Mouse (Mus musculus) spleen, adult 2 months (tissue): Measurements from ENCODE around the gene Xkr7. TPM values are rescaled to one million over a fixed set of nuclear protein-coding genes. Genes with fewer than 3 reads are reported as not detected.

Source experiments
- DNase-seq, 2 experiments: peaks; one replicate each; pipeline versions ENCODE4 v3.0.0 to v3.0.0-alpha.2; 2012 to 2021; ENCODE audit warnings: low spot score in 2 of 2, low read depth in 1 of 2
- H3K27ac ChIP-seq: fragments of 200-500 bp; 2 replicates; pipeline ENCODE4 v1.5.1; 2012; ENCODE audit warnings: low read length, inconsistent platforms; ENCODE audit not compliant: insufficient read depth
- H3K27me3 ChIP-seq: fragments of 200-500 bp; 2 replicates; pipeline ENCODE4 v1.6.1; 2012; ENCODE audit warnings: mild to moderate bottlenecking, moderate library complexity, low read length, inconsistent platforms; ENCODE audit not compliant: control insufficient read depth, insufficient read depth
- H3K36me3 ChIP-seq: fragments of 200-500 bp; 2 replicates; pipeline ENCODE4 v1.6.1; 2012; ENCODE audit warnings: mild to moderate bottlenecking, low read length, inconsistent platforms; ENCODE audit not compliant: control insufficient read depth, insufficient read depth
- H3K4me1 ChIP-seq: fragments of 200-500 bp; 2 replicates; pipeline ENCODE4 v1.6.1; 2011; ENCODE audit warnings: inconsistent platforms; ENCODE audit not compliant: control insufficient read depth, insufficient read depth, insufficient read length
- H3K4me3 ChIP-seq: fragments of 200-500 bp; 2 replicates; pipeline ENCODE4 v1.5.1; 2011; ENCODE audit warnings: mild to moderate bottlenecking, inconsistent platforms; ENCODE audit not compliant: insufficient read depth, insufficient read length; ENCODE audit errors: extremely low read depth
- CTCF ChIP-seq: fragments of 200-500 bp; IDR thresholded peaks from 2 replicates; pipeline ENCODE4 v1.5.1; 2011; ENCODE audit warnings: mild to moderate bottlenecking, inconsistent platforms; ENCODE audit not compliant: insufficient read depth, insufficient read length, insufficient replicate concordance; ENCODE audit errors: extremely low read depth
- POLR2A ChIP-seq: fragments of 200-500 bp; IDR thresholded peaks from 2 replicates; pipeline ENCODE4 v1.6.1; 2011; ENCODE audit warnings: low read depth, low read length, inconsistent platforms
- WGBS: fragments of 180-500 bp; shearing (Covaris S2); methylation state at CpG from one replicate; pipeline ENCODE4 v1.1.7; 2018; 5-methylcytosine and 5-hydroxymethylcytosine counted together
- polyA plus RNA-seq: library from polyadenylated mRNA; depleted of rRNA; stranded (reverse); fragments of >200 nt; gene quantifications from 2 replicates; pipeline ENCODE4 v1.2.3, GENCODE M21; 2012

The Xkr7 gene
- polyA plus RNA-seq, 1 experiment: not detected

DNA sequence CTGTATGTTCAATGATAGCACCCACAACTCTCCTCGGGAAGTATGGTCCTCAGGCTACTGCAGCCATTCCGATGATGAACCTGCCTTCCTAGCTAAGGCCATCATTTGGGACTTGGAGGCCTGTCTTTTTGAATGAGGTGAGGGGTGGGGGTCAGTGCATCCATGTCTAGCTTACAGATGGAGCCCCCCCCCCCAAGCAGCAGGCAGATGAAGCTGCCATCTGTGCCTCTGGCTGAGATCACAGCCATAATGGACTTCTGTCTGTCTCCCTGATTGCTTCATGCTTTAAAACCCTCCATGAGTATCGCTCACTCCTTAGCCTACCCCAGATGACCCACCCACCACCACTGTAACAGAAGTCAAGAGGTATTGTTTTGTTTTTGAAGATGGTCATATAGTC is 12.3 kb upstream of the Xkr7 start:
- TF ChIP-seq CTCF (no peak), POLR2A (no peak)
- no peak overlapping the region for H3K4me3 ChIP-seq
- H3K4me1 ChIP-seq: no peaks in the 10 kb centered on the region
- no peaks in the 10 kb centered on the region; the same call in 1 of the 2 replicates for H3K27me3 ChIP-seq
- H3K27ac ChIP-seq: no peak overlapping the region
- no peak for DNase-seq
- WGBS: 86% methylated on average over 3 of the region's 3 CpGs
- no peaks in the 10 kb centered on the region for H3K36me3 ChIP-seq

DNA sequence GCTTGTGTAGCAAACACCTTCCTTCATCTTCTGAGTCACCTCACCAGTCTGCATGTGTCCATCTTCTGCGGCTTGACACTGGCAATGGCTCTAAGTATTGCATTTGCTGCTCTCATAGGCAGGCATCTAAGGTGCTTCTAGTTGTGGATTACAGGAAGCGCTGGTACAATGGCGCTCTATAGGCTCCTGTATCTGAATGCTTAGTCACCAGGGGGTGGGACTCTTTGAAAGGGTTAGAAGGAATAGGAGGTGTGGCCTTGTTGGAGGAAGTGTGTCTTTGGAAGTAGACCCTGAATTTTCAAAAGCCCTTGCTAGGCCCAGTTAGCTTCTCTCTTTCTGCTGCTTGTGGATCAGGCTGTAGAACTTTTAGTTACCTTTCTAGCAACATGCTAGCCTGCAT is 10.5 kb upstream of the Xkr7 start:
- no peak overlapping the region for H3K4me3 ChIP-seq
- no peaks in the 10 kb centered on the region for H3K36me3 ChIP-seq
- DNase-seq: no peak
- H3K27ac ChIP-seq: no peak overlapping the region
- no peaks in the 10 kb centered on the region; the same call in 1 of the 2 replicates for H3K27me3 ChIP-seq
- TF ChIP-seq CTCF: no peak
- TF ChIP-seq POLR2A: no peak
- 60% methylated on average over 3 of the region's 3 CpGs for WGBS
- H3K4me1 ChIP-seq: no peaks in the 10 kb centered on the region

DNA sequence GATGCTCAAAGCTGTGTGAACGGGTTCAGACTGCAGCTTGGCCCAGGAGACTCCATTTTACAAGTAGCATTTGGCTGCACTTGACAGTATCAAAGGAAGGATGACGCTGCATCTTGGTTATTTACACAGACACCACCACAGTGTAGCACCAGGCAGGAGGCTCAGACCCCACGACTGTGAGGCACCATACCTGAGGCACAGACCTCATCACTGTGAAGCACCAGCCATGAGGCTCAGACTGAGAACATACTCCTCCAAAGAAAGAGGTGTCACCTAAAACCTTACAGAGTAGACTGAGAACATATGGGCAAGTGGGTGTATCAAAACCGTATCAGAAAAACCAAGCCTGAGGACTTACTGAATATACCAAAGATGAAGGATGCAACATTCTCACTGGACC is 8.8 kb upstream of the Xkr7 start:
- H3K36me3 ChIP-seq: no peaks in the 10 kb centered on the region
- no peak overlapping the region for H3K27ac ChIP-seq
- H3K27me3 ChIP-seq: no peaks in the 10 kb centered on the region; the same call in 1 of the 2 replicates
- H3K4me3 ChIP-seq: no peak overlapping the region
- WGBS: 66% methylated on average over 4 of the region's 4 CpGs
- TF ChIP-seq POLR2A (no peak), CTCF (no peak)
- no peak for DNase-seq
- H3K4me1 ChIP-seq: no peaks in the 10 kb centered on the region

DNA sequence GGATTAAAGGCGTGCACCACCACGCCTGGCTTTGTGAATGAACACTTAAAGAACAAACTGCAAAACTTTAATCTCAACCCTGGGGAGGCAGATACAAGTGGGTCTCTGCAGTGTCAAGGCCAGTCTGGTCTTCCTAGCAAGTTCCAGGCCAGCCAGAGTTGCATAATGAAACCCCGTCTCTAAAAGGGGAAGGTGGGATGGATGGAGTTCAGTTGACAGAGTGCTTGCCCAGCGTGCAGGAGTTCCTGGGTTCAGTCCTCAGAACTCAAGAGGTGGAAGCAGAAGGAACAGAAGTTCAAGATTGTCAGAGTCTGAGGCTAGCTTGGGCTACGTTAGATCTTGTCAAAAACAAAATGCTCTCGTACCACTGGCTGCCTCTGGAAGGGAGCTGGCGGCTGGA is 5.6 kb upstream of the Xkr7 start:
- Histone ChIP-seq H3K27me3 (peaks cover 2% of the 10 kb centered on the region; the same call in 1 of the 2 replicates), H3K27ac (no peak overlapping the region), H3K4me1 (no peaks in the 10 kb centered on the region), H3K4me3 (no peak overlapping the region), H3K36me3 (no peaks in the 10 kb centered on the region)
- TF ChIP-seq POLR2A (no peak), CTCF (no peak)
- WGBS: 62% methylated on average over 7 of the region's 7 CpGs
- no peak for DNase-seq

DNA sequence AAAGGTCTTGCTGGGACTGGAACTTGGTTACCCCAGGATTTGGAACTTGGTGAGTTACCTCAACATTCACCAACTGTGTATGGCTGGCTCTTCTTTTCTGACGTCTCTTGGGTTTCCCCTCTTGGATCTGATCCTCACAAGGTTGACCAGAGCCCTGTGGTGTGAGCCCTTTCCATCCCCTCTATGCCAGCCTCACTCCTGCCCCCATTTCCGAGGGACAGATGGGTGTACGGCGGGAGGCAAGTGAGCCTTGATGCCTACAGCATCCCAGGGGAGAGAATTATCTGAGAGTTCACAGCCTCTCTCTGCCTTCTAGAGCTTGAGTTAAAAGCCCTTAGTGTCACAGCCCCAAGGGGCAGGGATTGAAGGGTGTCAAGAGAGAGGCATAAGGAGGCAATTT is 4.2 kb upstream of the Xkr7 start:
- DNase-seq: no peak
- Histone ChIP-seq H3K4me1 (peaks cover 6% of the 10 kb centered on the region; the same call in 1 of the 2 replicates), H3K27me3 (peaks cover 12% of the 10 kb centered on the region), H3K4me3 (no peak overlapping the region), H3K27ac (no peak overlapping the region), H3K36me3 (no peaks in the 10 kb centered on the region)
- 62% methylated on average over 4 of the region's 4 CpGs for WGBS
- TF ChIP-seq POLR2A: no peak
- TF ChIP-seq CTCF: no peak

DNA sequence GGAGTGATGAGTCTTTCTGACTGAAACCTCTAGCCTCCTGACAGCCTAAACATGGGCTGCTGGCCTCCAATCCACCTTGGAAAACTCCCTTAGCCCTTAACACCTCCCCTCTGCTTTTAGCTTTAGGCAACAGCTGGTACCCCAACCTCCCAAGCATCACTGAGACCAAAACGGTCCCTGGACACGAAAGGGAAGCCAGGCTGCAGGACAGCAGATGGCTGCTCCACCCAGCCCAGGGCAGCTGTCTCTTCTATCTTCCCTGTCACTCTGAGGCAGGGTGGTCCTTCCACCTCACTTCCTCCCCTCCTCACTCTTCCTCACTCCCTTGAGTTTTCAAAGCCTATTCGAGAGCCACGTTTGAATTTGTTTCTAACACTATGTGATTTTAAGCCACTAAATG is 1.2 kb upstream of the Xkr7 start:
- peaks cover 13% of the 10 kb centered on the region for H3K27me3 ChIP-seq
- H3K4me3 ChIP-seq: no peak overlapping the region
- no peaks in the 10 kb centered on the region for H3K36me3 ChIP-seq
- no peak for DNase-seq
- WGBS: 17% methylated on average over 4 of the region's 4 CpGs
- H3K27ac ChIP-seq: no peak overlapping the region
- H3K4me1 ChIP-seq: peaks cover 6% of the 10 kb centered on the region; the same call in 1 of the 2 replicates
- TF ChIP-seq POLR2A: no peak
- TF ChIP-seq CTCF: no peak

DNA sequence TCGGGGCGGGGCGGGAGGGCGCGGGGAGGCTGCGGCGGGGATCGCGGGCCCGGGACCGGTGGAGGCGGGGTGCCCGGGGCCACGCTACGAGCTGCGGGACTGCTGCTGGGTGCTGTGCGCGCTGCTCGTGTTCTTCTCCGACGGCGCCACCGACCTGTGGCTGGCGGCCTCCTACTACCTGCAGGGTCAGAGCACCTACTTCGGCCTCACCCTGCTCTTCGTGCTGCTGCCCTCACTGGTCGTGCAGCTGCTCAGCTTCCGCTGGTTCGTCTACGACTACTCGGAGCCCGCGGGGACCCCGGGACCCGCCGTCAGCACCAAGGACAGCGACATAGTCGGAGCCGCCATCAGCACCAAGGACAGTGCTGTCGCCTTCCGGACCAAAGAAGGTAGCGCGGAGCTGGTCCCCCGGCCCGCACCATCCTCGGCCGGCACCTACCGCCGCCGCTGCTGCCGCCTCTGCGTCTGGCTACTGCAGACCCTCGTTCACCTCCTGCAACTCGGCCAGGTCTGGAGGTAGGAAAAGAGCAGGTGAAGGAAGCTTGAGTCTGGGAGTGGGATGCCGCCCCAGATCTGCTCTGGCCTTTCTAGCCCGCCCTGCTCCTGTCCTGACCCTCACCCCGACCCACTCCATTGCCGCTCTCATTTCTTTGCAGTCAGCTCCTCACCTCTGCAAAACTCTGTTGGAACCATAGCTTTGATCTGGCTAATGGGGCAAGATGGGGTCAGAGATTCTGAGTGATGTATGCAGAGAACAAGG is 611 bp downstream of the Xkr7 start:
- H3K27ac ChIP-seq: no peak overlapping the region
- TF ChIP-seq POLR2A: no peak
- peak; percentile 11; the same call in 1 of the 2 replicates for TF ChIP-seq CTCF
- H3K36me3 ChIP-seq: no peaks in the 10 kb centered on the region
- WGBS: 3% methylated on average over 55 of the region's 58 CpGs
- peak in 1 of 2 experiments; percentile 65 for DNase-seq
- no peak overlapping the region for H3K4me3 ChIP-seq
- peaks cover 13% of the 10 kb centered on the region for H3K27me3 ChIP-seq
- H3K4me1 ChIP-seq: peaks cover 6% of the 10 kb centered on the region; the same call in 1 of the 2 replicates
